Mouse (Mus musculus) kidney, embryonic 15.5 days (tissue): ENCODE measurements around the gene Zfp68. TPM values are rescaled to one million over a fixed set of nuclear protein-coding genes. Genes with fewer than 3 reads are reported as not detected.

ENCODE experiments used
- ATAC-seq: fragments of 200-750 bp; cut with Nextera tagmentation; replicated peaks from 2 replicates; pipeline ENCODE4 v1.8.0; 2017; ENCODE audit warnings: moderate TSS enrichment; ENCODE audit not compliant: low FRiP score
- H3K27ac ChIP-seq: fragments of 300-500 bp; sonication (generic); 2 replicates; pipeline ENCODE4 v1.5.1; 2015; ENCODE audit warnings: mild to moderate bottlenecking, inconsistent platforms
- H3K27me3 ChIP-seq: fragments of 300-500 bp; sonication (generic); 2 replicates; pipeline ENCODE4 v1.6.1; 2015; ENCODE audit warnings: inconsistent platforms
- H3K36me3 ChIP-seq: fragments of 300-500 bp; sonication (generic); 2 replicates; pipeline ENCODE4 v1.6.1; 2015; ENCODE audit warnings: inconsistent platforms
- H3K4me1 ChIP-seq: fragments of 300-500 bp; sonication (generic); 2 replicates; pipeline ENCODE4 v1.6.1; 2015; ENCODE audit warnings: inconsistent platforms
- H3K4me2 ChIP-seq: fragments of 300-500 bp; sonication (generic); 2 replicates; pipeline ENCODE4 v1.6.1; 2015; ENCODE audit warnings: moderate library complexity, mild to moderate bottlenecking, inconsistent platforms
- H3K4me3 ChIP-seq: fragments of 300-500 bp; sonication (generic); replicated peaks from 2 replicates; pipeline ENCODE4 v1.5.1; 2015; ENCODE audit warnings: mild to moderate bottlenecking, inconsistent platforms
- H3K9ac ChIP-seq: fragments of 300-500 bp; sonication (generic); 2 replicates; pipeline ENCODE4 v1.6.1; 2015; ENCODE audit warnings: mild to moderate bottlenecking, inconsistent platforms
- H3K9me3 ChIP-seq: fragments of 300-500 bp; sonication (generic); replicated peaks from 2 replicates; pipeline ENCODE4 v1.6.1; 2016; ENCODE audit warnings: inconsistent platforms
- WGBS: fragments of 180-500 bp; shearing (Covaris S2); methylation state at CpG from one replicate; pipeline ENCODE4 v1.1.7; 2015; ENCODE audit warnings: mixed read lengths; 5-methylcytosine and 5-hydroxymethylcytosine counted together
- polyA plus RNA-seq: library from polyadenylated mRNA; unstranded; fragments of >200 nt; fragmentation: Nextera tagmentation; extraction: Ambion mirVana; gene quantifications from 2 replicates; pipeline ENCODE4 v1.2.1, GENCODE M21; 2015

Gene Zfp68
- polyA plus RNA-seq: 61.5 and 61.6 TPM in 2 replicates

- Histone ChIP-seq H3K4me1 (peaks cover 22% of the 10 kb centered on the region), H3K9ac (peak within 1 kb of the TSS; percentile 98), H3K9me3 (peaks cover 26% of the 10 kb centered on the region), H3K36me3 (peaks cover 41% of the 10 kb centered on the region), H3K27ac (peak within 1 kb of the TSS; percentile 99), H3K4me3 (peak within 1 kb of the TSS; percentile 86), H3K4me2 (peak within 1 kb of the TSS; percentile 49), H3K27me3 (no peaks in the 10 kb centered on the region)
- ATAC-seq: peak; percentile 97
- WGBS: under 1% methylated on average over 43 of the region's 43 CpGs
Observed at GRCm38 (mm10) chr5:138619211-138620128, at the start of gene Zfp68. Gene Zfp68 (minus strand): TSS chr5:138619761.

GRCm38 (mm10) chr5:138658922-138659321, 39.4 kb upstream of the Zfp68 start:
- no peak overlapping the region for H3K4me3 ChIP-seq
- H3K36me3 ChIP-seq: no peaks in the 10 kb centered on the region
- H3K4me1 ChIP-seq: no peaks in the 10 kb centered on the region
- no peak overlapping the region for H3K9ac ChIP-seq
- no peak overlapping the region for H3K4me2 ChIP-seq
- H3K27me3 ChIP-seq: no peaks in the 10 kb centered on the region
- peak; percentile 46; the same call in 1 of the 2 replicates for ATAC-seq
- H3K9me3 ChIP-seq: no peaks in the 10 kb centered on the region
- no peak overlapping the region for H3K27ac ChIP-seq
- WGBS: 16% methylated on average over 5 of the region's 5 CpGs

DNA sequence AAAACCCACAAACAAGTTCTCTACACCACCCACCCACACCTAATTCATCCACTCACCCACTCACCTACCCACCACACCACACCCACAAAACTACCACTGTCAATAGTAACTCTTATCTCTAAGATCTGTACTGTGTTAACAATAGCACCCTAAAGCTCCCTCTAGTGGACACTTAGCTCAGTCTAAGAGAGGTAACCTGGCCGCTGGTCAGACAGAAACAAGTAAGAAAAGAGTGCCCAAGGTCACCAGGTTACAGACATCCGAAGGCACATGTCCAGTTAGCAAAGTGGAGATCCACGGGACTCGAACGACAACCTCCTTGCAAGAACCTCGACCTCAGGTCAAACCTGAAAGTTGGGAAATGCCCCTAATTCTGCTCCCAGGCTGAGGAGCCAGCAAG, 38.3 kb upstream of the Zfp68 start:
- Histone ChIP-seq H3K36me3 (no peaks in the 10 kb centered on the region), H3K27me3 (no peaks in the 10 kb centered on the region), H3K4me3 (no peak overlapping the region), H3K4me2 (no peak overlapping the region), H3K9ac (no peak overlapping the region), H3K4me1 (no peaks in the 10 kb centered on the region), H3K9me3 (no peaks in the 10 kb centered on the region), H3K27ac (no peak overlapping the region)
- 0 out of 2 replicates have a peak, but pooled peaks have one; percentile 52 for ATAC-seq
- WGBS: 22% methylated on average over 6 of the region's 6 CpGs

GRCm38 (mm10) chr5:138657407-138657806, 37.8 kb upstream of the Zfp68 start:
- 91% methylated on average over 3 of the region's 3 CpGs for WGBS
- H3K4me2 ChIP-seq: no peak overlapping the region
- H3K36me3 ChIP-seq: no peaks in the 10 kb centered on the region
- no peak overlapping the region for H3K9ac ChIP-seq
- H3K4me3 ChIP-seq: no peak overlapping the region
- H3K9me3 ChIP-seq: no peaks in the 10 kb centered on the region
- no peak overlapping the region for H3K27ac ChIP-seq
- ATAC-seq: no peak
- H3K27me3 ChIP-seq: no peaks in the 10 kb centered on the region
- no peaks in the 10 kb centered on the region for H3K4me1 ChIP-seq

GRCm38 (mm10) chr5:138656477-138657156, 37.1 kb upstream of the Zfp68 start:
- WGBS: 10% methylated on average over 2 of the region's 2 CpGs
- no peak overlapping the region for H3K9ac ChIP-seq
- ATAC-seq: peak; percentile 83

DNA sequence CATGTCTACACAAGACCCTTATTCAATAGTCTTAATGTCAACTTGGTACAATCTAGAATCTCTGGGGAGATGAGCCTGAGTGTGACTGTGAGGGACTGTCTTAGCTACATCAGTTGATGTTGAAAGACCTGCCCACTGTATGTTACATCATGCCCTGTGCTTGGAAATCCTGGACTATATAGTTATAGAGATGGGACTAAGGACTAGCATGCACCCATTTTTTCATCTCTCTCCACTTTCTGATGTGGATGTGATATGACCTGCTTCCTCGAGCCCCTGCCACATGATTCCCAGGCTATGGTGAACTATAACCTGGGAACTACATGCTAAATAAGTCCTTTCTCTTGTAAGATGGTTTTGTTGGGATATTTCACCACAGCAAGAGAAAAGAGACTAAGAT, 33.4 kb upstream of the Zfp68 start:
- Histone ChIP-seq H3K9me3 (no peaks in the 10 kb centered on the region), H3K4me2 (no peak overlapping the region), H3K4me3 (no peak overlapping the region), H3K4me1 (no peaks in the 10 kb centered on the region), H3K36me3 (peaks cover 33% of the 10 kb centered on the region), H3K27ac (no peak overlapping the region), H3K9ac (no peak overlapping the region), H3K27me3 (no peaks in the 10 kb centered on the region)
- ATAC-seq: no peak
- WGBS: 86% methylated on average over 1 of the region's 1 CpGs

More at GRCm38 (mm10) chr5:138656477-138657156, 37.1 kb upstream of the Zfp68 start:
- Histone ChIP-seq H3K27ac (no peak overlapping the region), H3K4me3 (no peak overlapping the region), H3K36me3 (peaks cover 6% of the 10 kb centered on the region; the same call in 1 of the 2 replicates), H3K9me3 (no peaks in the 10 kb centered on the region), H3K4me2 (no peak overlapping the region), H3K4me1 (no peaks in the 10 kb centered on the region), H3K27me3 (no peaks in the 10 kb centered on the region)

DNA sequence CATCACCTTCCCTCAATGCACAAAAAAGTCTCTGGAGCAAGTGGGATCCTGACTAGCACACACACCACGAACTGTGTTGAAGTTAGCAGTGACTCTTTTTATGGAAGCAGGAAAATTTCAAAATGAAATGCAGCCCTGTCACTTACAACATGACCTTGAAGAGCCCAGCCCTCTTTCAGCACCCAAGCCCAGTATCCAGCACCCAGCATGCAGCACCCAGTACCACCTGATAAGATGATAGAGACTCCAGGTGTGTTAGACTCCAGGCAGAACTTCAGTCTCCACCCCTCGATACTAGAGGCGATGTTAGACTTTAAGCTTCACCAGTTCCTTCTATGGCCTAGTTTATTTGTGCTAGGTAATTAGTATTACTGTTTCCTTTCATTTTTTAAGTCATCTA, 22.2 kb upstream of the Zfp68 start:
- H3K36me3 ChIP-seq: peaks cover 75% of the 10 kb centered on the region
- ATAC-seq: no peak
- 89% methylated on average over 3 of the region's 3 CpGs for WGBS

DNA sequence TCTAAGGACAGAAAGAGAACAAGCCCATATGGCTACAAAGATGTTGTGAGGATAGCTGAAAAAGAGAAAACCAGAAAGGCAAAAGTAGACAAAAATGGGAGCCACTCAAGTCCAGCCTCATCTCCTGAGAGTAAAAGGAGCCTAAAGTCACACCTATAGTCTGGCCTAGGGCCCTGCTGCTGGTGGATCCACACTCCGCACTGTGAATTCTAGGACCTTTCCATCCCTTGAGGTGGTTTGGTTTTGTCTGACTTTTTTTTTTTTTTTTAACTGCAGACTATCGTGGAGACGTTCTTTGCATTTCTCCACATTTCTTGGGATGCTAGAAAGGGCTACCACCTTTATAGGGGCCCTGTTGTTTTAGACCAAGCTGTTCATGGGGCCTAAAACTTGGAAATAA, 21.5 kb upstream of the Zfp68 start:
- Histone ChIP-seq H3K36me3 (peaks cover 75% of the 10 kb centered on the region), H3K9me3 (no peaks in the 10 kb centered on the region), H3K4me3 (no peak overlapping the region), H3K9ac (no peak overlapping the region), H3K27me3 (no peaks in the 10 kb centered on the region), H3K4me1 (no peaks in the 10 kb centered on the region), H3K27ac (no peak overlapping the region), H3K4me2 (no peak overlapping the region)
- 96% methylated on average over 3 of the region's 3 CpGs for WGBS
- ATAC-seq: no peak

More for the DNA sequence above, 22.2 kb upstream of the Zfp68 start:
- H3K4me3 ChIP-seq: no peak overlapping the region
- H3K4me2 ChIP-seq: no peak overlapping the region
- H3K27me3 ChIP-seq: no peaks in the 10 kb centered on the region
- H3K9me3 ChIP-seq: no peaks in the 10 kb centered on the region
- no peaks in the 10 kb centered on the region for H3K4me1 ChIP-seq
- no peak overlapping the region for H3K27ac ChIP-seq
- no peak overlapping the region for H3K9ac ChIP-seq

- Histone ChIP-seq H3K36me3 (peaks cover 59% of the 10 kb centered on the region), H3K27ac (no peak overlapping the region), H3K9me3 (no peaks in the 10 kb centered on the region), H3K9ac (no peak overlapping the region), H3K4me2 (no peak overlapping the region), H3K27me3 (no peaks in the 10 kb centered on the region), H3K4me3 (no peak overlapping the region), H3K4me1 (no peaks in the 10 kb centered on the region)
- 92% methylated on average over 2 of the region's 2 CpGs for WGBS
- no peak for ATAC-seq
Observed at GRCm38 (mm10) chr5:138636486-138636885, 16.9 kb upstream of the Zfp68 start.

GRCm38 (mm10) chr5:138623478-138623875, 3.9 kb upstream of the Zfp68 start:
- Histone ChIP-seq H3K27ac (peak overlapping the region; percentile 95), H3K4me2 (peak overlapping the region; percentile 74), H3K9ac (peak overlapping the region; percentile 84), H3K4me3 (peak overlapping the region; percentile 82), H3K4me1 (peaks cover 23% of the 10 kb centered on the region), H3K36me3 (peaks cover 2% of the 10 kb centered on the region; the same call in 1 of the 2 replicates), H3K27me3 (no peaks in the 10 kb centered on the region), H3K9me3 (no peaks in the 10 kb centered on the region)
- WGBS: 12% methylated on average over 3 of the region's 3 CpGs
- no peak for ATAC-seq

DNA sequence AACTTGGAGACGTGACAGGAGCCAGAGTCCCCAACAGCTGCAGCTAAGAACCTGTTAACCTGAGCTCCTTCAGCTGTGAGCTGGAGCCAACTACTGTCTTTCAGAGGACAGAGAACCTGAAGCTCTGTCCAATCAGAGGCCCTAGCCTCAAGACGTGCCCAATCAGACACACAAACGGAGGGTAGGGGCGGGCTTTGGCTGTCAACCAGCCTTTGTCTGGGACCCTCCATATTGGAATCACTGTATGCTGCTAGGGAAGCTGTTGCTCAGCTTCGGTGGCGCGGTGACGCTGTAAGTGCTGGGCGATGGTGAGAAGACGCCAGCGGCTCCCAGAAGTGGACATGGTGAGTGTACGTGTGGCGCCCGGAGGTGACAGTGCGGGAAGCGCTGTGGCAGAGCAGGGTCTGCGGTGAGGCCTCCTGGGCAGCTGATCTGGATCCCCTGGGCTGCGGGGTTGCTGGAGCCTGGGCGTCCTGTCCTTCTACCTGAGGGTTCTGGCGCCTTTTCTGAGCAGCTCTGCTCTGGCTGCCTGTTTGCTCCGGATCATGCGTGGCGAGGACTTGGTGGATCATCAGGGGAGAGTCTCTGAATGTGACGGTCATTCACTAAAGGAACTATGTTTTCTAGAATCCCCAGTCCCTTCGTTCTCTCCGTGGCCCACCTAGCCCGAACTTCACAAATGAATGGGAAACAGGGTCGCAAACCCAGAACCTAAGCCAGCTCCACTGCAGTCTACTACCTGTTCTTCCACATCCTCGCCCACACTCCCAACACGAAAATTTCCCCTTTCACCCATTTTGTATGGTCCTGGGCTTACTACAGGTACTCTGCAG, 3.3 kb upstream of the Zfp68 start, which contains the start of gene A430033K04Rik:
A430033K04Rik (plus strand) TSS at position 215 of the 833 bp plus-strand sequence.
- Histone ChIP-seq H3K9ac (peak within 1 kb of the TSS; percentile 84), H3K27ac (peak within 1 kb of the TSS; percentile 95), H3K4me3 (peak within 1 kb of the TSS; percentile 82), H3K27me3 (no peaks in the 10 kb centered on the region), H3K9me3 (no peaks in the 10 kb centered on the region), H3K4me2 (peak within 1 kb of the TSS; percentile 74), H3K36me3 (peaks cover 8% of the 10 kb centered on the region), H3K4me1 (peaks cover 27% of the 10 kb centered on the region)
- peak; percentile 96 for ATAC-seq
- under 1% methylated on average over 30 of the region's 30 CpGs for WGBS
